Mouse (Mus musculus): ENCODE measurements around the gene Cep85l. TPM values are rescaled to one million over a fixed set of nuclear protein-coding genes. Genes with fewer than 3 reads are reported as not detected.

The Cep85l gene
- polyA plus RNA-seq, 1 experiment from 2014 or later = 2.0 TPM

DNA sequence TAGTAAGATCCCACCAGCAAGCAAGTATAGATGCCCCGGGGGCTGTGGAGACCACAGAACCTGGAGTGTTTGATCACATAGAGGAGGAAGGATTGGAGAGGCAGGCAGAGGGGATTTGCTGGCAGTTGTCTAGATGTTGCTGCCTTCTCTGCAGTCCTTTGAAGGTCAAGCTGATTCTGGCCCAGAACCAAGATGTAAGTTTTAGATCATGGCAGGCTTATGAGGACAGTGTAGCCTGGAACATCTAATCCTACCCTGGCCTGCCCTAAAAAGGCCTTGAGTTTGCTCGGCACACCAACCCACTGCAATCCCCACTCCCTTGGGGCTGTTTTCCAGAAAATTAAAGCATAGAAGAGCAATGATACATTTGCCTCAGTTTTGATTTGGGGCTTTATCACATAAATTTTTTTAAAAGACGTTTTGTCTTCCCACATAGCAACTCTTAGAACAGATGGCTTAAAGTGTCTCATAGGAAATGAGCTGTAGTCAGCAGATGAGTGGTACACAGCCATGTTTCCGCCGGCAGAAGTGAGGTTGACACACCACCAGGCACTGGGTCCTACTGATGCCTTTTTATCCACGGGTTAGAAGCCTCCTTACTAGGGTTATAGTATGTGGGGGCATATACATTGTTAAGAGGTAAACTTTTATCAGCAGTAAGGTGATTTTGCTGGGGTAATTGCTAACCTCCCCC, 8.6 kb upstream of the Cep85l start:
- Histone ChIP-seq H3K4me1 (replicated peaks; ENCODE audit: control insufficient read depth, insufficient read depth) (no peaks in the 10 kb centered on the region), H3K4me3 (ENCODE audit: low read depth, low read length) (no peak overlapping the region), H3K27ac (replicated peaks) (0 out of 2 replicates have a peak overlapping the region, but pooled peaks have one; percentile 1), H3K9me3 (ENCODE audit: control insufficient read depth, low read length) (no peaks in the 10 kb centered on the region), H3K27me3 (ENCODE audit: control insufficient read depth, insufficient read depth, low read length) (no peaks in the 10 kb centered on the region), H3K36me3 (ENCODE audit: control insufficient read depth, insufficient read depth, low read length) (no peaks in the 10 kb centered on the region), H3K9ac (ENCODE audit: low read length) (no peak overlapping the region), H3K4me2 (replicated peaks; ENCODE audit: low read depth) (no peak overlapping the region)
- WGBS = 61% methylated on average over 6 of the region's 6 CpGs
- TF ChIP-seq CTCF (IDR thresholded peaks at IDR 0.05; ENCODE audit: low read depth) (no peak), EP300 (optimal IDR thresholded peaks at IDR 0.05) (no peak)
- no peak for DNase-seq (ENCODE audit: low spot score)
- ATAC-seq (ENCODE audit: low FRiP score, low TSS enrichment) = peak; percentile 61; the same call in 1 of the 2 replicates

DNA sequence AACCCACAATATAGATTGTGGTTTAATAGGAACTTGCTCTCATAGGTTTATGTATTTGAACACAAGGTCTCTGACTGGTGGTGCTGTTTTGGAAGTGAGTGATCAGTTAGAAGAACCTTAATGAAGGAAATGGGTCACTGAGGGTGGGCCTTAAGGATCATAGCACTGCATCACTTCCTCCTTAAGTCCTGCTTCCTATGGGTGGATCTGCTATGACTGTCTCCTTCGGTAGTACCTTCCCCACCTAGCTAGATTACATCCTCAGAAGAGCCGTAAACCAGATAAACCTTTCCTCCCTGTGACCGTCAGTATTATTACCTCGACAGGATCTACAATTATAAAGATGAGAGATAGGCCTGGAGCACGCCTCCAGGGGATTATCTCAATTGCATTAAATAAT, 5.7 kb upstream of the Cep85l start:
- H3K4me3 ChIP-seq (ENCODE audit: low read depth, low read length) = no peak overlapping the region
- no peak for DNase-seq (ENCODE audit: low spot score)

DNA sequence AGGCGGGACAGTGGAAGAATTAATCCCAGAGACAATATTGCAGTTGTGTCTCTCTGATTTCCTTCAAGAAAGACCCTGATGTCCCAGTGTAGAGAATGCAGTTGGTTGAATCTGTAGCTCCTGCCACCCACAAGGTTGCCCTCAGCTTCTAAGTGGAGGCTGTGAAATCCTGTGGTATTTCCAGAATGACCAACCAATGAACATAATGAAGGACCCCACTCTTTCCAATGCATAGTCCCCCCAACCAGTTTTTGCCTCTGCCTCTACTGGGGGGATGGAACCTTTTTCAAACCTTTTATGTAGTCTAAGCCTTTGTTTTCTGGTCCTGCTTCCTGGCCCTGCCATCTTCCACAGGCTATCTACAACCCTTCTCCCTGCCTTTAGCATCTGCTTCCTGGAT, 5.1 kb upstream of the Cep85l start:
- Histone ChIP-seq H3K27ac (replicated peaks) (no peak overlapping the region), H3K4me1 (replicated peaks; ENCODE audit: control insufficient read depth, insufficient read depth) (no peaks in the 10 kb centered on the region), H3K27me3 (ENCODE audit: control insufficient read depth, insufficient read depth, low read length) (no peaks in the 10 kb centered on the region), H3K9me3 (ENCODE audit: control insufficient read depth, low read length) (no peaks in the 10 kb centered on the region), H3K4me2 (replicated peaks; ENCODE audit: low read depth) (no peak overlapping the region), H3K4me3 (ENCODE audit: low read depth, low read length) (no peak overlapping the region), H3K9ac (ENCODE audit: low read length) (no peak overlapping the region), H3K36me3 (ENCODE audit: control insufficient read depth, insufficient read depth, low read length) (no peaks in the 10 kb centered on the region)
- TF ChIP-seq CTCF (IDR thresholded peaks at IDR 0.05; ENCODE audit: low read depth) (no peak), EP300 (optimal IDR thresholded peaks at IDR 0.05) (no peak)
- no peak for DNase-seq (ENCODE audit: low spot score)
- no peak for ATAC-seq (ENCODE audit: low FRiP score, low TSS enrichment)
- 89% methylated on average over 1 of the region's 1 CpGs for WGBS

More for the DNA sequence above, 5.7 kb upstream of the Cep85l start:
- H3K27me3 ChIP-seq (ENCODE audit: control insufficient read depth, insufficient read depth, low read length) = no peaks in the 10 kb centered on the region
- no peak overlapping the region for H3K4me2 ChIP-seq (replicated peaks; ENCODE audit: low read depth)
- no peak for ATAC-seq (ENCODE audit: low FRiP score, low TSS enrichment)
- H3K27ac ChIP-seq (replicated peaks) = no peak overlapping the region
- no peaks in the 10 kb centered on the region for H3K4me1 ChIP-seq (replicated peaks; ENCODE audit: control insufficient read depth, insufficient read depth)
- H3K36me3 ChIP-seq (ENCODE audit: control insufficient read depth, insufficient read depth, low read length) = no peaks in the 10 kb centered on the region
- WGBS = 69% methylated on average over 5 of the region's 5 CpGs
- H3K9ac ChIP-seq (ENCODE audit: low read length) = no peak overlapping the region
- H3K9me3 ChIP-seq (ENCODE audit: control insufficient read depth, low read length) = no peaks in the 10 kb centered on the region
- no peak for TF ChIP-seq EP300 (optimal IDR thresholded peaks at IDR 0.05)
- no peak for TF ChIP-seq CTCF (IDR thresholded peaks at IDR 0.05; ENCODE audit: low read depth)

DNA sequence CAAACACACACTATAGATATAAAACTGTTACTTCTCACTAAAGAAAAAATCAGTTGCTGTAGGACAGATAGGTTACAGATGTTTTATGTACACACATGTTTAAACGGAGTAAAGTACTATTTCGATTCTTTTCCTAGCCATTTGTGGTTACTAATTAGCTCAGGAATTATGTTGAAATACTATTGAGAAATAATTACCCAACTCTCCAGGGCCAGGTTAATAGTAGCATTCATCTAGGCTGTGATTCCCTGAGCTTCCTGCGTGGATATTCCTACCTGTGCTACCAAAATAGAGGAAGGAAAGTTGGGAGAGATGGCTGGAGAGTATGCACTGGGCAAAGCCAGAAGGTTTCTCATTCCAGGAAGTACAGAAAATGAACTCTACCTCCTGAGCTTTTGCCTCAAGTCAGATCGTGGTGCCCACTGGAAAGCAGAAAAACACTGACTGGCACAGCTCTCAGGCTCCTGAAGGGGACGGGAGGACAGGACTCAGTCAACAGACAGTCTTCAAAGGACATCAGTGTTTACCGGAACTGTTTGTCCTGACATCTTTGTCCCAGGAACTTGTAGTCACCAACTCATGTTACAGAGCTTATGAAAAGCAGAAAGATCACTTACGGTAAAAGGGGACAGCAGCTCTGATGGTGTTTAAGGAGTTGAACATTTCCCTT, 3.1 kb upstream of the Cep85l start:
- ATAC-seq (ENCODE audit: low FRiP score, low TSS enrichment) = no peak
- H3K36me3 ChIP-seq (ENCODE audit: control insufficient read depth, insufficient read depth, low read length) = no peaks in the 10 kb centered on the region
- H3K4me1 ChIP-seq (replicated peaks; ENCODE audit: control insufficient read depth, insufficient read depth) = no peaks in the 10 kb centered on the region
- no peak overlapping the region for H3K27ac ChIP-seq (replicated peaks)
- H3K9me3 ChIP-seq (ENCODE audit: control insufficient read depth, low read length) = no peaks in the 10 kb centered on the region
- no peak overlapping the region for H3K4me2 ChIP-seq (replicated peaks; ENCODE audit: low read depth)
- H3K4me3 ChIP-seq (ENCODE audit: low read depth, low read length) = no peak overlapping the region
- no peak for DNase-seq (ENCODE audit: low spot score)
- no peaks in the 10 kb centered on the region for H3K27me3 ChIP-seq (ENCODE audit: control insufficient read depth, insufficient read depth, low read length)
- TF ChIP-seq EP300 (optimal IDR thresholded peaks at IDR 0.05) = no peak
- TF ChIP-seq CTCF (IDR thresholded peaks at IDR 0.05; ENCODE audit: low read depth) = no peak
- WGBS = 53% methylated on average over 7 of the region's 7 CpGs
- no peak overlapping the region for H3K9ac ChIP-seq (ENCODE audit: low read length)

DNA sequence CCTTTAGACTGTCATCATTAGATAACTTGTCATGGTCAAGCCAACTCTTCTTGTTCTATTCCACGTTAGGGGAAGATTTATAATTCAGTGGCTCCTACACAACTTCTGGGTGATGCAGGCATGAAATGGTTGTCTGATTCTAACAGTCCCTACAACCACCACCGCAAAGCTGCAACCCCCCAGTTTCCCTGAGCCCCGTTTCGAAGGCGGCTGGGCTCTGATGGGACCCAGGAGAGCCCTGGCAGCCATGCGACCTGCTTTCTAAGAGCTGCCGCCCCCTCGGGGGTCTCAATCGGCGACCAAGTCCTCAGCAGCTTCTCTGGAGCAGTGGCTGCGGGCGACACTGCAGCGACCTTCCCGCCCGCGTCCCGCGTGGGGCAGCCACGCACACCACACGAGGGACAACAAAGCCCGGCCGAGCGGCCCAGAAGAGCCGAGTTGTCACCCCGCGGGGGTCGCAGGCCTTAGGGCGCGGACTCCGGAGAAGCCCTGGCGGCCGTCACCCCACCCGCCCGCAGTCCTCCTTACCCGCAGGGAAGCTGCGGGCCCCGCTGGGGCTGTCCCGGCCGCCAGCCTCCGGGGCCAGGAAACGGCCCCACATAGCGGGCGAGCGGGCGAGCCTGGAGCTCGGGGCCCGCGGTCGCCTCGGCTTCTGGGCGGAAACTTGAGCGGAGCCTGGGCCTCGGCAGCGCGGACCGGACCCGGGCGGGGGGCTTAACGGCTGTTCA, 602 bp downstream of the Cep85l start:
- Histone ChIP-seq H3K4me1 (replicated peaks; ENCODE audit: control insufficient read depth, insufficient read depth) (no peaks in the 10 kb centered on the region), H3K4me3 (ENCODE audit: low read depth, low read length) (peak overlapping the region; percentile 91), H3K27ac (replicated peaks) (peak overlapping the region; percentile 95), H3K9ac (ENCODE audit: low read length) (peak overlapping the region; percentile 93), H3K9me3 (ENCODE audit: control insufficient read depth, low read length) (no peaks in the 10 kb centered on the region), H3K36me3 (ENCODE audit: control insufficient read depth, insufficient read depth, low read length) (no peaks in the 10 kb centered on the region), H3K27me3 (ENCODE audit: control insufficient read depth, insufficient read depth, low read length) (no peaks in the 10 kb centered on the region), H3K4me2 (replicated peaks; ENCODE audit: low read depth) (peak overlapping the region; percentile 63)
- TF ChIP-seq CTCF (IDR thresholded peaks at IDR 0.05; ENCODE audit: low read depth) = no peak
- no peak for TF ChIP-seq EP300 (optimal IDR thresholded peaks at IDR 0.05)
- WGBS = 1% methylated on average over 42 of the region's 59 CpGs
- ATAC-seq (ENCODE audit: low FRiP score, low TSS enrichment) = peak; percentile 88
- no peak for DNase-seq (ENCODE audit: low spot score)

Data from stomach, postnatal 0 days (tissue).